Mouse (Mus musculus) neural tube, embryonic 13.5 days (tissue): ENCODE measurements around the gene Gm49354. TPM values are rescaled to one million over a fixed set of nuclear protein-coding genes. Genes with fewer than 3 reads are reported as not detected.
A peak's percentile ranks its signal among the peaks of the same experiment; 100 is the strongest.

Experiments used
- ATAC-seq: fragments of 200-750 bp; cut with Nextera tagmentation; 2 replicates; pipeline ENCODE4 v1.8.0; 2017; ENCODE audit warnings: low read depth, mild to moderate bottlenecking, moderate TSS enrichment, moderate library complexity
- H3K27ac ChIP-seq: fragments of 300-500 bp; sonication (generic); replicated peaks from 2 replicates; pipeline ENCODE4 v1.5.1; 2015; ENCODE audit warnings: moderate library complexity, mild to moderate bottlenecking, inconsistent platforms
- H3K27me3 ChIP-seq: fragments of 300-500 bp; sonication (generic); 2 replicates; pipeline ENCODE4 v1.6.1; 2015; ENCODE audit warnings: mild to moderate bottlenecking, inconsistent platforms
- H3K36me3 ChIP-seq: fragments of 300-500 bp; sonication (generic); 2 replicates; pipeline ENCODE4 v1.6.1; 2015; ENCODE audit warnings: mild to moderate bottlenecking, inconsistent platforms
- H3K4me1 ChIP-seq: fragments of 300-500 bp; sonication (generic); replicated peaks from 2 replicates; pipeline ENCODE4 v1.6.1; 2015; ENCODE audit warnings: inconsistent platforms
- H3K4me2 ChIP-seq: fragments of 300-500 bp; sonication (generic); 2 replicates; pipeline ENCODE4 v1.6.1; 2015; ENCODE audit warnings: inconsistent platforms, mild to moderate bottlenecking, moderate library complexity
- H3K4me3 ChIP-seq: fragments of 300-500 bp; sonication (generic); 2 replicates; pipeline ENCODE4 v1.5.1; 2015; ENCODE audit warnings: mild to moderate bottlenecking, inconsistent platforms
- H3K9ac ChIP-seq: fragments of 300-500 bp; sonication (generic); 2 replicates; pipeline ENCODE4 v1.6.1; 2015; ENCODE audit warnings: moderate library complexity, mild to moderate bottlenecking, inconsistent platforms
- H3K9me3 ChIP-seq: fragments of 300-500 bp; sonication (generic); 2 replicates; pipeline ENCODE4 v1.6.1; 2016; ENCODE audit warnings: inconsistent platforms
- WGBS: fragments of 180-500 bp; shearing (Covaris S2); methylation state at CpG from one replicate; pipeline ENCODE4 v1.1.7; 2015; 5-methylcytosine and 5-hydroxymethylcytosine counted together
- polyA plus RNA-seq: library from polyadenylated mRNA; unstranded; fragments of >200 nt; fragmentation: Nextera tagmentation; extraction: Ambion mirVana; gene quantifications from 2 replicates; pipeline ENCODE4 v1.2.1, GENCODE M21; 2015

The Gm49354 gene
- not detected in 2 replicates for polyA plus RNA-seq

DNA sequence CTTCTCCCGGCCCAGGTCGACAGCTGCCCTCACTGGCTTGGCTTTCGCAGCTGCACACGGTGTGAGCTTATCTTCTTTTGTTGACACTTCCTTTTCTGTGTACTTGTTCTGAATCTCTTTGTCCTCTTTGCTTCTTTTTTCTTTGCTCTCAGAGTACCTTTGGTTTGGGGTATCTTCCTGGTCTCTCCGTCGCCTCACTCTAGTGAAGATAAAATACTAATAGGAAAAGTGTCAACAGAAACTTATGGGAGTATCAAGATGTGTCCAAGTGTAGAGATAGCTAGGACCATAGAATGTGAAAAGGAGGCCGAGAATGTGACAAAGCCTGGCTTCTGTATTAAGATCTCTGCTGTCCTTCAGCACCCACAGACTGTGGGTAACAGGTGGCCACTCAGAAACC, at the start of gene Gm49354:
Gene Gm49354 (minus strand): TSS at position 101 of the 400 bp plus-strand sequence.
- Histone ChIP-seq H3K36me3 (peaks cover 99% of the 10 kb centered on the region), H3K4me2 (no peak within 1 kb of the TSS), H3K9ac (no peak within 1 kb of the TSS), H3K27ac (no peak within 1 kb of the TSS), H3K9me3 (no peaks in the 10 kb centered on the region), H3K4me1 (no peaks in the 10 kb centered on the region), H3K27me3 (no peaks in the 10 kb centered on the region), H3K4me3 (no peak within 1 kb of the TSS)
- 91% methylated on average over 7 of the region's 7 CpGs for WGBS
- no peak for ATAC-seq

DNA sequence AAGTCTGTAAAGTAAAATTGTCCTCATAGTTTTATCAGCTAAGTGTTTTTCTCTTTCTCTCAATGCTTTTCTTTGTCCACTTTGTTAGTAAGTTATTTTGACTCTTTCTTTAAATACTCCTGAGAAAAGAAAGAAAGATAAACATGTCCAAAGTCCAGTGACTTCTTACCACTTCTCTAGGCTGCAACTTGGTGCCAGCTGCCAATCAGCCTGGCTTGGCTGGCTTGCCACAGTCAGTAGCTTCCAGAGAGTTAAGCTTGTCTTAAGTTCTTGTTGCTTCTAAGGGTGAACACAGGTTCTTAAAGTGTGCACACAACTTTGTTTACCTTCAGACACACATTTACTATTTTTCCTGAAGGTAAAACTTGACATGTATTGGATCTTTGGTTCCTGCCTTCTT, 43.9 kb upstream of the Gm49354 start:
- no peak overlapping the region for H3K4me2 ChIP-seq
- no peaks in the 10 kb centered on the region for H3K27me3 ChIP-seq
- H3K4me3 ChIP-seq = no peak overlapping the region
- no peak for ATAC-seq
- H3K4me1 ChIP-seq = peaks cover 11% of the 10 kb centered on the region
- no peak overlapping the region for H3K9ac ChIP-seq
- 0 out of 2 replicates have a peak, but pooled peaks cover 6% of the 10 kb centered on the region for H3K36me3 ChIP-seq
- no peaks in the 10 kb centered on the region for H3K9me3 ChIP-seq
- H3K27ac ChIP-seq = no peak overlapping the region

DNA sequence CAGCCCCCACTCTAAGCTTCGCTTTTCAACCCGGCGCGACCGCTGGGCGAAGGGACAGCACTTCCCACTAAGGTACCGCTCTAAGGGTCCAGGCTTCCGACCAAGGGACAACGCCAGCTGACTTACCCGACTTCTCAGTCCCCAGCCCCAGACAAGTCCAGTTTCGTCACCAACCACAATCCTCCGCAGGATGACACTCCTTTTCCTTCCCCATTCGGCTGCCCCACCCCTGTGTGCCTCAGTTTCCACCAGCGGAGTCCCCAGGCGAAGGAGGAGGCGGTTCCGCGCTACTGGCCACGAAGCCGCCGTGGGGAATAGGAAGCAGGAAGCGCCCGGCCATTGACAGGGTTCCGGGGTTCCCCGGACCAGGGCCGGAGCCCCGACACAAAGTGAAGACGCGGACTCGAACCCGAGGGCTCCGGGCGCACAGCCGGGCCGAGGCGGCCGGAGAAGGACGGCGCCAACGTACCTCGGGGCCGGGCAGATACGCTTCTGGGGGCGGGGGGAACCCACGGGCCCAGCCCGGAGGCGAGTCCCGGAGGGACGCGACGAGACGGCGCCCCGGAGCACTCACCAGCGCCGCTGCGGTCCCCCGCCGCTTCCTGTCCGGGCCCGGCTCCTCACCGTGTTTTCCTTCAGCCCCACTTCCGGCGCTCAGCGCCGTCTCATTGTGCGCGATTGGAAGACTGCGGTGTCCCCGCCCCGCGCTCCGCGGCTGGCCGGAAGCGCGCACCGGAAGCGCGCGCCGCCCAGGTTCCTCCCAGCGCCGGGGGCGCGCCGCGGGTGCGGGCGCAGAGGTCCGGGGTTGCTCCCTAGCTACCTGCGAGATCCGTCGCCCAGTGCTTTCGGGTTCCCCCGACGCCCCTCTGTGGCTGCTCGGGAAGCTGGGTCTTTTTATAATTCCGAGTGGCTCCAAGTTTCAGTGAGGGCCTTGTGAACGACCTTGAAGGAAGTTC, 40.7 kb upstream of the Gm49354 start, which contains the start of gene Tut7:
Gene Tut7 (minus strand): TSS at position 641 of the 956 bp plus-strand sequence.
- Histone ChIP-seq H3K4me2 (peak within 1 kb of the TSS; percentile 83), H3K36me3 (0 out of 2 replicates have a peak, but pooled peaks cover 10% of the 10 kb centered on the region), H3K9me3 (no peaks in the 10 kb centered on the region), H3K4me3 (peak within 1 kb of the TSS; percentile 92), H3K9ac (peak within 1 kb of the TSS; percentile 91), H3K27me3 (no peaks in the 10 kb centered on the region), H3K4me1 (peaks cover 43% of the 10 kb centered on the region), H3K27ac (peak within 1 kb of the TSS; percentile 92)
- peak; percentile 98 for ATAC-seq
- WGBS = under 1% methylated on average over 100 of the region's 100 CpGs

GRCm38 (mm10) chr13:59820836-59821235, 38.8 kb upstream of the Gm49354 start:
- Histone ChIP-seq H3K4me2 (peak overlapping the region; percentile 83), H3K36me3 (peaks cover 25% of the 10 kb centered on the region), H3K9ac (peak overlapping the region; percentile 47; the same call in 1 of the 2 replicates), H3K27me3 (no peaks in the 10 kb centered on the region), H3K4me1 (peaks cover 48% of the 10 kb centered on the region), H3K4me3 (no peak overlapping the region), H3K27ac (no peak overlapping the region), H3K9me3 (no peaks in the 10 kb centered on the region)
- no peak for ATAC-seq
- WGBS = 82% methylated on average over 3 of the region's 3 CpGs

DNA sequence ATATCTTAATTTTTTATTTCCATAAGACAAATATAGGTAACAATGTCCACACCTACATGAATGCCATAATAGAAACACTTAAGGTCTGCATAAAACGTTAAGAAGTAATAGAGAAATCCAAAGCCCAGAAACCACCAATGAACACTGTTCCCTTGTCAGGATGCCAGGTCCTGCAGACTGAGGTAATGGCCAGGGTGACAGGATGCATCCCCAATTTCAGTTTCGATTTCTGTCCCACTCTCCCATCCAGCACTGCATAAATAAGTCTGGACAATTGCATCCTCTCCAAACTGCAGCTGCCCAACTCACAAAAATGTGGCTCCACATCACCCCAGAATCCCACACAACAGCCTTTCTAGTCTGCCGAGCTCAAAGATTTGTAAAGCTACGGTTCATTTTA, 38.1 kb upstream of the Gm49354 start:
- H3K27ac ChIP-seq = no peak overlapping the region
- 68% methylated on average over 4 of the region's 4 CpGs for WGBS
- H3K4me1 ChIP-seq = peaks cover 48% of the 10 kb centered on the region
- peak overlapping the region; percentile 83 for H3K4me2 ChIP-seq
- H3K36me3 ChIP-seq = peaks cover 33% of the 10 kb centered on the region
- H3K27me3 ChIP-seq = no peaks in the 10 kb centered on the region
- H3K9me3 ChIP-seq = no peaks in the 10 kb centered on the region
- no peak for ATAC-seq
- H3K4me3 ChIP-seq = peak overlapping the region; percentile 12; the same call in 1 of the 2 replicates
- H3K9ac ChIP-seq = peak overlapping the region; percentile 51

- Histone ChIP-seq H3K4me2 (no peak overlapping the region), H3K4me1 (peaks cover 48% of the 10 kb centered on the region), H3K27me3 (no peaks in the 10 kb centered on the region), H3K9me3 (no peaks in the 10 kb centered on the region), H3K36me3 (peaks cover 56% of the 10 kb centered on the region), H3K4me3 (no peak overlapping the region), H3K9ac (no peak overlapping the region), H3K27ac (no peak overlapping the region)
- no peak for ATAC-seq
- 92% methylated on average over 4 of the region's 4 CpGs for WGBS
Measured at GRCm38 (mm10) chr13:59817352-59817751, 35.3 kb upstream of the Gm49354 start.

DNA sequence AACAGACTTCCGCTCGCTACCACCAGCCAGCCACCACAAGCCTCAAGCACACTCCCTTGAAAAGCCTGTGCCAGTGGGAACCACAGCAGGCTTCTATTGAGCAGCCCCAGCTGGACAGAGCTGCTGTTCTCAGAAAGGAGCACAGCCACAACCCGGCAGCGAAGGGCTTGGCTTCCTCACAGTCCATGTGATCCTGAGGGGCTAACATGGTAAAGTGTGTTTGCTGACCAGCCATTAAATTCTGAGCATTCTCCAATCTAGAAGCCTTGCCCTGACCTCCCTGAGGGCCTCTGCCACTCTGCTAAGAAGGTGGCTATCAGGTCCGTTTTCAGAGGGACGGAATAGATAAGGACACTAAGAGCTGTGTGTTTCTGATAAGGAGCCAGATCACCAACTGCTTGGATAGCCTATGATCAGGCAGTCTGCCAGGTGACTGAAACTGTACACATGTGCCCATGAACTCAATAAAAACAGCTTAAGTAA, 32.1 kb upstream of the Gm49354 start:
- no peaks in the 10 kb centered on the region for H3K9me3 ChIP-seq
- no peak for ATAC-seq
- no peak overlapping the region for H3K4me2 ChIP-seq
- H3K36me3 ChIP-seq = peaks cover 79% of the 10 kb centered on the region
- no peak overlapping the region for H3K9ac ChIP-seq
- no peaks in the 10 kb centered on the region for H3K27me3 ChIP-seq
- no peak overlapping the region for H3K4me3 ChIP-seq
- H3K27ac ChIP-seq = no peak overlapping the region
- peaks cover 19% of the 10 kb centered on the region for H3K4me1 ChIP-seq
- 83% methylated on average over 6 of the region's 6 CpGs for WGBS

- no peak overlapping the region for H3K9ac ChIP-seq
- H3K27ac ChIP-seq = no peak overlapping the region
- H3K36me3 ChIP-seq = peaks cover 94% of the 10 kb centered on the region
- H3K27me3 ChIP-seq = no peaks in the 10 kb centered on the region
- H3K4me1 ChIP-seq = no peaks in the 10 kb centered on the region
- H3K4me2 ChIP-seq = no peak overlapping the region
- no peaks in the 10 kb centered on the region for H3K9me3 ChIP-seq
- WGBS = 93% methylated on average over 3 of the region's 3 CpGs
- no peak overlapping the region for H3K4me3 ChIP-seq
- ATAC-seq = no peak
Measured at GRCm38 (mm10) chr13:59811581-59811980, 29.5 kb upstream of the Gm49354 start.

DNA sequence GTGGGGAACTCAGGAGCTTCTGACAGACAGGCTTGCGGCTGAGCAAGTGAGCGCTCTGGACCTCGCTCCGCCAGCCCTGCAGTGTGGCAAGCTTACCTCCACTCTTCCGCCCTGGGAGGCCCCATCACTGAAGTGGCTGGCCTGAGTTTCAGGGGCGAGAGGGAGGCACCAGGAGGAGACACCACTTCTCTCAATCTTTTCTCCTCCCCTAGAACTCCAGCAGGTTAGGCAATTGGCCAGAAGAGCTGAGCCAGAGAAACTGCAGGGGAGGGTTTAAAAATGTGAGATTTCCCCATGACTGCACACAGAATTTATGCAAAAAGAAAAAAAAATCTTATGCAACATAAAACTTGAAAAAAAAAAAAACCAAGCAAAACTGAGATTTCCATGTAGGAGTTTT, 19.0 kb upstream of the Gm49354 start:
- H3K9ac ChIP-seq = no peak overlapping the region
- no peaks in the 10 kb centered on the region for H3K9me3 ChIP-seq
- ATAC-seq = no peak
- peaks cover 98% of the 10 kb centered on the region for H3K36me3 ChIP-seq
- H3K27ac ChIP-seq = no peak overlapping the region
- no peaks in the 10 kb centered on the region for H3K4me1 ChIP-seq
- WGBS = 86% methylated on average over 6 of the region's 6 CpGs
- no peak overlapping the region for H3K4me2 ChIP-seq
- H3K27me3 ChIP-seq = no peaks in the 10 kb centered on the region
- H3K4me3 ChIP-seq = no peak overlapping the region

DNA sequence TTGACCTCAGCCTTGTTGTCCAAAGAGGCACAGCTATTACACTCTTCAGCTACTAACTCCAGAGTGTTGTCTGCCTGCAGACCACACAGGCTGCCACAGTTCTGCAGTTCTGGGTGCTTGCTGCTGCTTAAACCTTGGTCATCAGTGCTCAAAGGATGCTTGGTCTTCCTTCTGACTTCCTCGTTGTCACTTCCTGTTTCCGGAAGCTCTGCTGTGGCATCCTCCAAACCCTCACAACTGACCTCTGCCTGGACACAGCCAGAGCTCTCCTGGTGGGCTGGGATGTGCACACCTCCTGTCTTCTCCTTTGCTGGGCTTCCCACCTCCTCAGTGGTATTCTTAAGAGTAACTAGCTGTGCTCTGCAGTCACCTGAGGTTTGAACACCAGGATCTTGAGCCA, 18.0 kb upstream of the Gm49354 start:
- Histone ChIP-seq H3K4me1 (no peaks in the 10 kb centered on the region), H3K4me3 (no peak overlapping the region), H3K9ac (no peak overlapping the region), H3K9me3 (no peaks in the 10 kb centered on the region), H3K4me2 (no peak overlapping the region), H3K27me3 (no peaks in the 10 kb centered on the region), H3K27ac (no peak overlapping the region), H3K36me3 (peaks cover 98% of the 10 kb centered on the region)
- WGBS = 96% methylated on average over 2 of the region's 2 CpGs
- ATAC-seq = no peak

DNA sequence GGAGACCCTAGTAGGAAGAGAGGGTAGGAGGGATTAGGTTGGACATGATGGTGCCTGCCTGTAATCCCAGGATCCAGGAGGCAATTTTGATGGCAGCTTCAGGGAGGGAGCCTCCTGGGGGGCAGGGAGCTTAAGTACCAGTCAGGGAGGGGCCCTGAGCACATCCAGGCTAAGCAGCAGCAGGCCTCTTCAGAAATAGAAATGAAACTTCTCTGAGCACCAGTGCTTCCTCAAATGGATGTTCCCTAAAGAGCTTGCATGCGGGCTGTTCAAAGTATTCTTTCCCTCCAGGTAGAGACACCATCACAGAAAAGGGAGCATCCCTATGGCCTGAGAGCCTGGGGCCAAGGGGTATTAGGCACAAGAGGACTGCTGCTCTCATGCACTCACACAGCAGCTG, 16.3 kb upstream of the Gm49354 start:
- no peak overlapping the region for H3K27ac ChIP-seq
- H3K27me3 ChIP-seq = no peaks in the 10 kb centered on the region
- H3K9ac ChIP-seq = no peak overlapping the region
- 100% methylated on average over 1 of the region's 1 CpGs for WGBS
- H3K4me3 ChIP-seq = no peak overlapping the region
- H3K4me1 ChIP-seq = no peaks in the 10 kb centered on the region
- H3K9me3 ChIP-seq = no peaks in the 10 kb centered on the region
- peaks cover 98% of the 10 kb centered on the region for H3K36me3 ChIP-seq
- ATAC-seq = no peak
- no peak overlapping the region for H3K4me2 ChIP-seq

GRCm38 (mm10) chr13:59796466-59796848, 14.4 kb upstream of the Gm49354 start:
- no peaks in the 10 kb centered on the region for H3K9me3 ChIP-seq
- H3K4me1 ChIP-seq = no peaks in the 10 kb centered on the region
- no peak overlapping the region for H3K27ac ChIP-seq
- 93% methylated on average over 9 of the region's 9 CpGs for WGBS
- H3K9ac ChIP-seq = no peak overlapping the region
- no peak for ATAC-seq
- no peak overlapping the region for H3K4me2 ChIP-seq
- no peaks in the 10 kb centered on the region for H3K27me3 ChIP-seq
- H3K36me3 ChIP-seq = peaks cover 98% of the 10 kb centered on the region
- no peak overlapping the region for H3K4me3 ChIP-seq
